Mouse (Mus musculus): Measurements from ENCODE around the gene Get4. TPM values are rescaled to one million over a fixed set of nuclear protein-coding genes. Genes with fewer than 3 reads are reported as not detected.

Get4 gene
- 138 and 139 TPM in 2 replicates for polyA plus RNA-seq (2014; fragmentation: Nextera tagmentation; extraction: Ambion mirVana)

DNA sequence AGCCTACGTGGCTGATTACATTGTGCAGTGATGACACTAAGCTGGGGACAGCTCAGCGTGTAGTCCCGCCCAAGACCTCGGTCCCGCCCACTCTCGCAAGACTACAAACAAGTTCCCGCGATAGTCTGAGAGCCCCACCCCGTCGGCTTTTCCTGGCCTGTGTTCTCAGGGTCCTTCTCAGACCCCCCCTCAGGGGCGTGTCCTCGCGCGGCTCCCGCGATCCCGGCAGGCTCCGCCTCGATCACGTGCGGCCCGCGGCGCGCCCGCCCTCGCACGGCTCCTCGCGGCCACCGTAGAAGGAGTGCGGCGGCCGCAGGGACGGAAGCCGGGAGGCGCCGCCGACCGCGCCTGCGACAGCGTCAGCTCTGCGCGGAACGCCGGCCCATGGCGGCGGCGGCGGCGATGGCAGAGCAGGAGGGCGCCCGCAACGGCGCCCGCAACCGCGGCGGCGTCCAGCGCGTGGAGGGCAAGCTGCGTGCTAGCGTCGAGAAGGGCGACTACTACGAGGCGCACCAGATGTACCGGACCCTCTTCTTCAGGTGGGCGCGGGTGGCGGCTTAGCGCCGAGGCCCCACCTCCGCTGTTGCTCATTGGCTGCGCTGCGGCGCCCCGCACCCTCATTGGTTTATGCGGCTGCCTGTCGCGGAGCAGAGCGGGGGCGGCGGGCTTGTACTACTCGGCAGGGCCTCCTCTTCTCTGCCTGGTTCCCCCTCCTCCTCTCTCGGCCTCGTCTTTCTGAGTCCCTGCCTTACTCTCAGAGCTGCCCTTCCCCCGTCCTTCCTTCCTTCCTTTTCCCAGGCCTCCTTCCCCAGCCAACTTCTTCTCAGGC is at the start of gene Get4:
Gene Get4 (plus strand): TSS at position 244 of the 829 bp plus-strand sequence.
- under 1% methylated on average over 83 of the region's 90 CpGs for WGBS (ENCODE audit: insufficient replicate concordance)
- peaks cover 15% of the 10 kb centered on the region for H3K36me3 ChIP-seq (ENCODE audit: control insufficient read depth, insufficient read depth, low read length)

DNA sequence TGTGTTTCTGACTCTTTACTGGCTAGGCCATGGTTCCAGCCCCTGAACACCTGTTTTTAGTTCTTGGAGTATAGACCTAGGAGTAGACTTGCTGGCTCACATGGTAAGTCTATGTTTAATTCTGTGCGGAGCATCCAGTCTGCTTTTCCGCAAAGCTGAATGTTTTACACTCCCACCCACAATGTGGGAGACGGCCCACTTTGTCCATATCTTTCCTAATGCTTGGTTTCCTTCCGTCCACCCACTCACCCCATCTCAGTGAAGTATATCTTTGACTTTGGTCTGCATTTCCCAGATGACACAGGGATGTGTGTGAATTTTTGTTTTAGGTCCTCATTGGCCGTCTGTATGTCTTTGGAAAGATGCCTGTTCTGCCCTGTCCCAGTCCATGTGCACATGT is 48.8 kb upstream of the Get4 start:
- Histone ChIP-seq H3K27ac (ENCODE audit: low read depth, low read length) (no peak overlapping the region), H3K27me3 (ENCODE audit: control insufficient read depth, insufficient read depth, low read length) (no peaks in the 10 kb centered on the region)
- 82% methylated on average over 5 of the region's 5 CpGs for WGBS (ENCODE audit: insufficient replicate concordance)

More for the DNA sequence above, at the start of gene Get4:
- ATAC-seq (replicated peaks; ENCODE audit: insufficient number of reproducible peaks, low FRiP score, low TSS enrichment), result peak; percentile 93
- Histone ChIP-seq H3K4me3 (ENCODE audit: low read depth, low read length) (peak within 1 kb of the TSS; percentile 81), H3K4me1 (ENCODE audit: control insufficient read depth, insufficient read depth, low read length) (peaks cover 45% of the 10 kb centered on the region), H3K4me2 (peak within 1 kb of the TSS; percentile 79), H3K9ac (ENCODE audit: low read depth, low read length) (peak within 1 kb of the TSS; percentile 79), H3K9me3 (replicated peaks; ENCODE audit: control insufficient read depth, low read length) (no peaks in the 10 kb centered on the region), H3K27ac (ENCODE audit: low read depth, low read length) (peak within 1 kb of the TSS; percentile 94), H3K27me3 (ENCODE audit: control insufficient read depth, insufficient read depth, low read length) (no peaks in the 10 kb centered on the region)

DNA sequence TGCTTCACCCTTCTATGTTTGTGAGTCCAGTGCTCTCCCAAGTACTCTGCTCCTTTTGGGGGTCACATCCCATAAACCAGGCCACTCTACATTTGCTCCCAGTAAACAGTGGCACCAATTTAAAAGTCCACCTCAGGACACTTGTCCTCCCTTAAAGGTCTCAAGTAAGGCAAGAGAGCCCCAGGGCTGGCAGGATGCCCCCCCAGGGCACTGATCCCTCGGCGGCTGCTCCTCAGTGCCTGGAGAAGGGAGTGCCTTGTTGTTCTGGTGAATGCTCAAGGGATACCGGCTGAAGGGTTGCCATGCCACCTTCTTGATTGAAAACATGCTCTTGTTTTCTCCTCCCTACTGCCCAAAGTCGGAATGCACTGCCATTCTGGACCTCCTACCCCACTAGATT is 46.0 kb upstream of the Get4 start:
- no peak overlapping the region for H3K9ac ChIP-seq (ENCODE audit: low read depth, low read length)
- H3K27me3 ChIP-seq (ENCODE audit: control insufficient read depth, insufficient read depth, low read length), result no peaks in the 10 kb centered on the region
- peaks cover 8% of the 10 kb centered on the region for H3K36me3 ChIP-seq (ENCODE audit: control insufficient read depth, insufficient read depth, low read length)
- no peak overlapping the region for H3K4me2 ChIP-seq
- ATAC-seq (replicated peaks; ENCODE audit: insufficient number of reproducible peaks, low FRiP score, low TSS enrichment), result no peak
- H3K9me3 ChIP-seq (replicated peaks; ENCODE audit: control insufficient read depth, low read length), result no peaks in the 10 kb centered on the region
- peaks cover 18% of the 10 kb centered on the region for H3K4me1 ChIP-seq (ENCODE audit: control insufficient read depth, insufficient read depth, low read length)
- no peak overlapping the region for H3K4me3 ChIP-seq (ENCODE audit: low read depth, low read length)
- no peak overlapping the region for H3K27ac ChIP-seq (ENCODE audit: low read depth, low read length)
- 76% methylated on average over 4 of the region's 4 CpGs for WGBS (ENCODE audit: insufficient replicate concordance)

More for the DNA sequence above, 48.8 kb upstream of the Get4 start:
- Histone ChIP-seq H3K4me2 (no peak overlapping the region), H3K9me3 (replicated peaks; ENCODE audit: control insufficient read depth, low read length) (no peaks in the 10 kb centered on the region), H3K4me1 (ENCODE audit: control insufficient read depth, insufficient read depth, low read length) (peaks cover 18% of the 10 kb centered on the region), H3K36me3 (ENCODE audit: control insufficient read depth, insufficient read depth, low read length) (no peaks in the 10 kb centered on the region), H3K9ac (ENCODE audit: low read depth, low read length) (no peak overlapping the region), H3K4me3 (ENCODE audit: low read depth, low read length) (no peak overlapping the region)
- ATAC-seq (replicated peaks; ENCODE audit: insufficient number of reproducible peaks, low FRiP score, low TSS enrichment), result no peak

DNA sequence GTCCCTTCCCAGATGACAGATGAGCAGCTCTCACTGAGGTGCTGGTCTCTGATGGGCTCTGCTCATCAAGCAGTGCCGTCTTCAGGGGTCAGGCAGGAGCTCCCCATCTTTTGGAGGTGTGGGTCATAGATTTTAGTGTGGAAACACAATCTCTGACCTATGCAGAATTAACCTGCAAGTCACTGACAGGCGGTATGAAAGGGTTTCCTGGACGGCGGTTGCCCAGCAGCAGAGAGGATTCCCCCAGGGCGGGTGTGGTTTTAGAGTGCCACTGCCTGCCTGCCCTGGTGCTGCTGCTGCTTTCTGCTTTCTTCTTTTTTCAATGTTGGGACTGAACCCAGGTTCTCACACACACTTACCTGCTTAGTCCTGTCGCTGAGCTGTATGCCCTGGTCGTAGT is 45.6 kb upstream of the Get4 start:
- H3K27me3 ChIP-seq (ENCODE audit: control insufficient read depth, insufficient read depth, low read length), result no peaks in the 10 kb centered on the region
- ATAC-seq (replicated peaks; ENCODE audit: insufficient number of reproducible peaks, low FRiP score, low TSS enrichment), result no peak
- H3K4me3 ChIP-seq (ENCODE audit: low read depth, low read length), result no peak overlapping the region
- peaks cover 8% of the 10 kb centered on the region for H3K36me3 ChIP-seq (ENCODE audit: control insufficient read depth, insufficient read depth, low read length)
- H3K9me3 ChIP-seq (replicated peaks; ENCODE audit: control insufficient read depth, low read length), result no peaks in the 10 kb centered on the region
- H3K4me1 ChIP-seq (ENCODE audit: control insufficient read depth, insufficient read depth, low read length), result peaks cover 15% of the 10 kb centered on the region
- H3K9ac ChIP-seq (ENCODE audit: low read depth, low read length), result no peak overlapping the region
- WGBS (ENCODE audit: insufficient replicate concordance), result 74% methylated on average over 7 of the region's 7 CpGs
- H3K27ac ChIP-seq (ENCODE audit: low read depth, low read length), result no peak overlapping the region
- H3K4me2 ChIP-seq, result no peak overlapping the region

DNA sequence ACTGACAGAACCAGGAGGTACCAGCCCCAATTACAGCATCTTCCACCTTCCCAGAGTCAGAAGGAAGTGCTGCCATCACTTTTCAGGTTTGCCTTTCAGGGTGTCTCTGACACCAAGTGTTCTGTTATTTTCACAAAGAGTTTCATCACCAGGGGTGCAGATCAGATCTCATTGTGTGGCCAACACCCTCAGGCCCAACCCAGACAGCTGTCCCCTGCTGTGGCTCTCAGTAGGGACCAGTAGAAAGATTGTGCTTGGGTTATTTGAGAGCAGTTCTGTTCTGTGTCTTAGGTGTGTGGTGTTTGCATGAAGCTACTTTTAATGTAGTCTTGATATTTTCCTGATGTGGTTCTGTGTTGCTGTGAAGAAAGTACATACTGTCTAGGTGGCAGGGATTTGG is 43.9 kb upstream of the Get4 start:
- no peak for ATAC-seq (replicated peaks; ENCODE audit: insufficient number of reproducible peaks, low FRiP score, low TSS enrichment)
- no peak overlapping the region for H3K4me3 ChIP-seq (ENCODE audit: low read depth, low read length)
- H3K9ac ChIP-seq (ENCODE audit: low read depth, low read length), result no peak overlapping the region
- H3K36me3 ChIP-seq (ENCODE audit: control insufficient read depth, insufficient read depth, low read length), result peaks cover 8% of the 10 kb centered on the region
- H3K9me3 ChIP-seq (replicated peaks; ENCODE audit: control insufficient read depth, low read length), result no peaks in the 10 kb centered on the region
- no peaks in the 10 kb centered on the region for H3K27me3 ChIP-seq (ENCODE audit: control insufficient read depth, insufficient read depth, low read length)
- H3K27ac ChIP-seq (ENCODE audit: low read depth, low read length), result no peak overlapping the region
- H3K4me2 ChIP-seq, result no peak overlapping the region
- 0 out of 2 replicates have a peak, but pooled peaks cover 8% of the 10 kb centered on the region for H3K4me1 ChIP-seq (ENCODE audit: control insufficient read depth, insufficient read depth, low read length)

DNA sequence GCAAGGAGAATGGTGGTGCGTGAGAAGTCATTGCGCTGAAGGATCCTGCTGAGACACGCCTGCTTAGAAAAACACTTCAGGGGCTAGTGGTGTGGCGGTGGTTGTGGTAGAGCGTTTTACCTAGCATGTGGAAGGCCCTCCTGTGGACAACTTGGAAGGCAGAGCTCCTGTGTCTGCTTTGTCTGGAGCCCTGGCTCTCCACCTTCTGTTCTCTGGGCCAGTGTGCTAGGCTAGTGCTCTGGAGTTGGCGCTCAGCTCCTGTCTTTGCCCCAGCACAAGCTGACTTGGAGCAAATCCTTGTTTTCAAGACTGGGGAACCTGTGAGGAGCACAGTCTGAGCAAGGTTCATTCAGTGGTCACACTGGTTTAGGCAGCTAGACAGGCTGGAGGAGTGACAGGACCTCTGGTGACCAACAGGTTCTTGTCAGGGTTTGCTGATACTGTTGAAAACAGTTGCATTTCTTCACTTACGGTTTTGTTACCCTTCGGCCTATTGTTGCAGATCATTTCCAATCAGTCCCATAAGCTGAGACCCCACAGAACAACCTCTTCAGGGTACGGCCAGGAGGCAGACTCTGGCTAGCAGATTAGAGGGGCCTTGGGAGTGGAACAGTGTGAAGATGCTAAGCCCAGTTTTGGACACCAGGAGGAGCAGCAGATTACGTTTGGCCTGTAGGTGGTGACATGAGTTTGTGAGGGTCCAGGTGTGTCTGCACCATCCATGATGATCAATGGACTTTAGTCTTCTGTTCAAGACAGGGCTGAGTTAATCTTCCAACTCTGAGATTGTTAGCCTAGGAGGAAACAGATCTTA is 43.0 kb upstream of the Get4 start:
- ATAC-seq (replicated peaks; ENCODE audit: insufficient number of reproducible peaks, low FRiP score, low TSS enrichment), result no peak
- 88% methylated on average over 10 of the region's 10 CpGs for WGBS (ENCODE audit: insufficient replicate concordance)
- no peak overlapping the region for H3K4me2 ChIP-seq
- H3K4me1 ChIP-seq (ENCODE audit: control insufficient read depth, insufficient read depth, low read length), result 0 out of 2 replicates have a peak, but pooled peaks cover 8% of the 10 kb centered on the region
- no peaks in the 10 kb centered on the region for H3K27me3 ChIP-seq (ENCODE audit: control insufficient read depth, insufficient read depth, low read length)
- peaks cover 8% of the 10 kb centered on the region for H3K36me3 ChIP-seq (ENCODE audit: control insufficient read depth, insufficient read depth, low read length)
- H3K9me3 ChIP-seq (replicated peaks; ENCODE audit: control insufficient read depth, low read length), result no peaks in the 10 kb centered on the region
- H3K9ac ChIP-seq (ENCODE audit: low read depth, low read length), result no peak overlapping the region
- H3K4me3 ChIP-seq (ENCODE audit: low read depth, low read length), result no peak overlapping the region
- H3K27ac ChIP-seq (ENCODE audit: low read depth, low read length), result no peak overlapping the region

DNA sequence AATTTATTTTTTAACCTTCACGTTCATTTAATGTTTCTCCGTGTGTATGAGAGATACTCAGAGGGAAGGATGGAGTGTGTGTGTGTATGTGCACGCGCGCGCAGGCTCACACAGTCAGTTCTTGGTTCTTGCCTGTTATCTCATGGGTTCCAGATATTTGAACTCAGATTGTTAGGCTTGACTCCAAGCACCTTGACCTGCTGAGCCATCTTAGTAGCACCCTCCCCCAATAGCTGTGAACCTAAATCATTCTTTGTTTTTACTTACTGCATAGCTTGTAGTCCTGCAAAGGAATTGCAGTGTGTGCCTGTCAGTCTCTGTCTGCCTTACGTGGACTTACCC is 42.5 kb upstream of the Get4 start:
- ATAC-seq (replicated peaks; ENCODE audit: insufficient number of reproducible peaks, low FRiP score, low TSS enrichment), result no peak
- no peak overlapping the region for H3K4me3 ChIP-seq (ENCODE audit: low read depth, low read length)
- peaks cover 8% of the 10 kb centered on the region for H3K36me3 ChIP-seq (ENCODE audit: control insufficient read depth, insufficient read depth, low read length)
- H3K9me3 ChIP-seq (replicated peaks; ENCODE audit: control insufficient read depth, low read length), result no peaks in the 10 kb centered on the region
- no peak overlapping the region for H3K9ac ChIP-seq (ENCODE audit: low read depth, low read length)
- no peak overlapping the region for H3K4me2 ChIP-seq
- 0 out of 2 replicates have a peak, but pooled peaks cover 8% of the 10 kb centered on the region for H3K4me1 ChIP-seq (ENCODE audit: control insufficient read depth, insufficient read depth, low read length)
- 95% methylated on average over 7 of the region's 7 CpGs for WGBS (ENCODE audit: insufficient replicate concordance)
- H3K27me3 ChIP-seq (ENCODE audit: control insufficient read depth, insufficient read depth, low read length), result no peaks in the 10 kb centered on the region
- no peak overlapping the region for H3K27ac ChIP-seq (ENCODE audit: low read depth, low read length)

DNA sequence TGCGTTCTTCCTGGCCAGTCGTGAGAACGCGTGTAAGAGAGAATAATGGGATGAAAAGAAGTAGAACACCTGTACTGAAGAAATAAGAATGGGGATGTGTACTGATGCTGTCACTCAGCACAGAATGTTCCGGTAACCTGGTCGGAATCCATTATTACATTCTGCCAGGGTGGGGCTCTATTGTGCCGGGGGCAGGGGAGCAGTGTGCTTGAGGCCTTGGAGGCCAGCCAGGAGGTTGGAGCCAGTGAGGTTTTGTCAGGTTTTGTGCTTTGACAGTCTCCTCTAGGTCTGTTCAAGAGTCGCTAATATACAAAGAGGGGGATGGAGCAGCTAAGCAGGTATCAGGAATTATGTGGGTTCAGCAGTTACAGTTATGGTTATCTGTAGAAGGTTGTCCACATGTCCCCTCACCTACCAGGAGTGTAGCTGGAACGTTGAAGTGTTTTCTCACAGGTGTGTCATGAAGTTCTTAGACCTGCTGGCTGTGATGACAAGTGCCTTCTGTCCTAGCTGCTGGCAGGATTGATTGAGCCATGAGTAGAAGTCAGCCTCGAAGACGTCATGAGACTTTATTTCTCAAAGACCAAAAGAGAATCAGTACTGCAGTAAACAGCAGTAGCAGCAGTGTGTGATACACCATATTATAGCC is 40.3 kb upstream of the Get4 start:
- Histone ChIP-seq H3K9me3 (replicated peaks; ENCODE audit: control insufficient read depth, low read length) (no peaks in the 10 kb centered on the region), H3K4me3 (ENCODE audit: low read depth, low read length) (no peak overlapping the region), H3K36me3 (ENCODE audit: control insufficient read depth, insufficient read depth, low read length) (peaks cover 8% of the 10 kb centered on the region), H3K27me3 (ENCODE audit: control insufficient read depth, insufficient read depth, low read length) (no peaks in the 10 kb centered on the region), H3K27ac (ENCODE audit: low read depth, low read length) (no peak overlapping the region), H3K4me1 (ENCODE audit: control insufficient read depth, insufficient read depth, low read length) (no peaks in the 10 kb centered on the region), H3K9ac (ENCODE audit: low read depth, low read length) (no peak overlapping the region), H3K4me2 (no peak overlapping the region)
- 91% methylated on average over 11 of the region's 11 CpGs for whole genome bisulfite sequencing (ENCODE audit: insufficient replicate concordance)
- no peak for ATAC-seq (replicated peaks; ENCODE audit: insufficient number of reproducible peaks, low FRiP score, low TSS enrichment)
